Mouse (Mus musculus): ENCODE results near the gene Nxf1.
A peak's percentile ranks its signal among the peaks of the same experiment; 100 is the strongest.

DNA sequence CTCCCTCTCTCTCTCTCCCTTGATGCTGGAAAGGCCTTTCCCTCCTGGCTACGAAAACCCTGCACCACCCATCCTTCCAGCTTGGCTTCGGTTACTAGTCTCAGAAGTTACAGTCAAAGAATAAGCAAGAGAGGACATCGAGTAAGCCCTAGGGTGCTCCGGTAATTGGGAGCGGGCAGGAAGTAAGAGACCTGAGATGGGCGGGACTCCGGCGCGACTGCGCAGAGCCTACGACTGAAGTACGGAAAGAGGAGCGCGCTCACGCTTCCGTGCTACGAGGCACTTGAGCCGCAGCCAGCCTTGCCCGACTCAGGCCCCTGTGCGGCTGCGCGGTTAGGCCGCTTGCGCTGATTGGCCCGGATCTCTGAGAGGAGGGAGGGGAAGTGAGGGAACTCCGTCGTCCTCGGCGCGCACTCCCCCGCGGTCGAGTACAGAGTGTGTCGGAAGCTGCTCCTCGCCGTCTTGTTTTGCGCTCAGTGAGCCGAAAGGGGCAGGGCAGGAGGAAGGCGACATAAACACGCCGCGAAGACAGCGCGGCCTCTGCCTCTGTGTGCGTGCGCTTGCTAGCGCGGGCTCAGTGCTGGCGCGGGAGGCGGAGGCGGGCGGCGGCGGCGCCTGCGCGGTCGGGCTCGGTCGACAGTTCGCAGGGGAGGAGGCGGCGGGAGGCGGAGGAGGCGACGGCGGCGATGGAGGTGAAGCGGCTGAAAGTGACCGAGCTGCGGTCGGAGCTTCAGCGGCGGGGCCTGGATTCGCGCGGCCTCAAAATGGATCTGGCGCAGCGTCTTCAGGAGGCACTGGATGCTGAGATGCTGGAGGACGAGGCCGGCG, 62.9 kb downstream of the Nxf1 start, which contains the start of gene Hnrnpul2:
- peak; percentile 24; the same call in 1 of the 2 replicates for TF ChIP-seq CTCF (IDR thresholded peaks at IDR 0.05; ENCODE audit: low read depth)
- no peak; the same call in 1 of the 2 replicates for TF ChIP-seq EP300 (IDR thresholded peaks at IDR 0.05; ENCODE audit: low read depth)
